Mouse (Mus musculus): ENCODE measurements around the gene Pde4d. TPM values are rescaled to one million over a fixed set of nuclear protein-coding genes. Genes with fewer than 3 reads are reported as not detected.

The Pde4d gene
- polyA plus RNA-seq, 1 experiment from 2014 or later: 23.8 TPM

DNA sequence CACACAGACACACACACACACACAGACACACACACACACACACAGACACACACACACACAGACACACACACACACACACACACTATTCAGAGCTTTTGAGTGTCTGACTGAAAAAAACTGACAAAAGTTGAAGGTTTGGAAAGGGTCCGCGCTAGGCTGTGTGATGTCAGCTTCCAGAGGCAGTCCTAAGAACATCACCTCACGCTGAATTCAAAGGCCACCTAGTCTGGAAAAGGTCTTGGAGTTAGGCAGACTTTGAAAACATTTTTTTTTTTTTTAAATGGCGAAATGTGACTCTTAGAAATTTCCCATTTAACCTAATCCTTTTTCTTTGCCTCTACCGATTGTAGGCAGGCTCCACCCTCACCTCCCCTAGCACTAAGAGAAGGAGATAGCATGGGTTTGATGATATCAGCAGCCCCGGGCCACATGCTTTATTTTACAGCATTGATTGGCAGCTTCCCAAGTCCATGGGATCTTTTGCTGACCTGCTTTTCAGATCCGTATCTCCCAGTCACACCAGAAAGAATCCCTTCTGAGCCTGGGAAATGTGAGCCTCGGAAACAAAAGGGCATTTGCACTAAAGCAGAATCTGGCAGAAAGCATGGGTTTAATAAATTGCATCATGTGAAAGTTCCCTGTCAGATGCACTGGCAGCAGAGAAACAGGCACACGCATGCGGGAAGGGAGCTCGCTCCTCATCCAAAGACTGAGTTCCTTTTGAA lies 1373.7 kb downstream of the Pde4d start:
- peak overlapping the region; percentile 97 for H3K27ac ChIP-seq (replicated peaks)
- H3K9me3 ChIP-seq: no peaks in the 10 kb centered on the region
- H3K27me3 ChIP-seq (replicated peaks): no peaks in the 10 kb centered on the region
- H3K36me3 ChIP-seq: no peaks in the 10 kb centered on the region
- peak overlapping the region; percentile 22; the same call in 1 of the 2 replicates for H3K4me3 ChIP-seq
- 23% methylated on average over 11 of the region's 11 CpGs for WGBS
- peak overlapping the region; percentile 69 for H3K4me2 ChIP-seq
- peak overlapping the region; percentile 76 for H3K9ac ChIP-seq
- peaks cover 51% of the 10 kb centered on the region for H3K4me1 ChIP-seq
- ATAC-seq (ENCODE audit: extremely low read depth, insufficient number of reproducible peaks, low FRiP score, low TSS enrichment): no peak

DNA sequence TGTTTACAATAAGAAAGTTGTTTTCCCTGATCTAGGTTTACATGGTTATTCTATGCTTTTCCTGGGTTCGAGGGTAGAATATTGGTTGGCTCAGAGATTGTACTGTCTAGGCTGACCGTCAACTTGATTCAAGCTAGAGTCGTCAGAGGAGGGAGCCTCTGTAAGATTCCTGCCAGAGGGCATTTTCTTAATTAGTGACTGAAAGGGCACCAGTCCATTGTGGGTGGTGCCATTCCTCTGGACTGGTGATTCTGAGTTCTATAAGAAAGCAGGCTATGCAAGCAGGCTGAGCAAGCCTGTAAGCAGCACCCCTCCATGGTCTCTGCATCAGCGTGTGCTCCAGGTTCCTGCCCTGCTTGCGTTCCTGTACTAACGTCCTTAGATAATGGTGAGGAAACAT lies 1376.1 kb downstream of the Pde4d start:
- H3K4me3 ChIP-seq: no peak overlapping the region
- no peak overlapping the region for H3K27ac ChIP-seq (replicated peaks)
- no peak overlapping the region for H3K9ac ChIP-seq
- no peaks in the 10 kb centered on the region for H3K36me3 ChIP-seq
- H3K27me3 ChIP-seq (replicated peaks): no peaks in the 10 kb centered on the region
- no peaks in the 10 kb centered on the region for H3K9me3 ChIP-seq
- H3K4me1 ChIP-seq: peaks cover 40% of the 10 kb centered on the region
- WGBS: 89% methylated on average over 6 of the region's 6 CpGs
- ATAC-seq (ENCODE audit: extremely low read depth, insufficient number of reproducible peaks, low FRiP score, low TSS enrichment): no peak
- H3K4me2 ChIP-seq: no peak overlapping the region

DNA sequence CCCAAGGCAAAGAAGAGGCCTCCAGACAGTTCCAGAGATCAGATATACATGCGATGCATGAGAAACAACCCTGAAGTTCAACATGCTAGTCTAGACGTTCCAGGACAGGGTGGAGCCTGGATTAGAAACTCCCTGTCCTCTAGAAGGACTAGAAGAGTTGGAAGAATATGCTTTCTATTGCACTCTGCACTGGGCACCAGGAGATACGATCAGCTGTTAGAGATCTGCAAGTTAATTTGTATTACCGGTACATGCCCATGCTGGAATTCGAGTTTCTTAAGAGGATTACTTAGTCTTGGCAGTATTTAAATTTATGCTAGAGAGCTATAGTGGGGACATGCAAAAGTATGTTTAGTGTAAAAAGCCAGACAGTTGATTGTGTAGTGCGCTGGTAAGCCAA lies 1377.6 kb downstream of the Pde4d start:
- H3K9me3 ChIP-seq: no peaks in the 10 kb centered on the region
- no peaks in the 10 kb centered on the region for H3K36me3 ChIP-seq
- peaks cover 27% of the 10 kb centered on the region for H3K4me1 ChIP-seq
- no peak overlapping the region for H3K4me2 ChIP-seq
- WGBS: 89% methylated on average over 6 of the region's 6 CpGs
- H3K27ac ChIP-seq (replicated peaks): no peak overlapping the region
- H3K4me3 ChIP-seq: no peak overlapping the region
- no peak for ATAC-seq (ENCODE audit: extremely low read depth, insufficient number of reproducible peaks, low FRiP score, low TSS enrichment)
- no peak overlapping the region for H3K9ac ChIP-seq
- no peaks in the 10 kb centered on the region for H3K27me3 ChIP-seq (replicated peaks)

DNA sequence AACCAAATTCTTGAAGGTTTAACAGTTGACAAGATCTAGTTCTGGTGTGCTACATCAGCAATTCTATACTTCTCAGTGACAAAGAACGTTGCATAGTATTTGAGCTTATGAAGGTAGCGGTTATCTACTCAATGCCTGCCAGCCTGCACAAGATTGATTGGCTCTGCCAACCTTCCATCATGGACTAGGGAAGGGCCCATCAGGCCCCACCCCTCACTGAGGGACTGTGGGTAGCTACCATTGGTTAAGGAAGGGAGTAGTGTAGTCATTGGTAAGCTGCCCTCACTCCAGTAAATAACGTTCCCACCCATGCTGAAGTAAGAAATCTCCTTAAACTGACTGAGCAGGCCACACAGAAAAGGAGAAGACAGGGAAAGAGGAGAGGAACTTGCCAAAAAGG lies 1378.2 kb downstream of the Pde4d start:
- WGBS: 90% methylated on average over 3 of the region's 3 CpGs
- H3K4me1 ChIP-seq: peaks cover 23% of the 10 kb centered on the region
- no peaks in the 10 kb centered on the region for H3K9me3 ChIP-seq
- no peaks in the 10 kb centered on the region for H3K36me3 ChIP-seq
- no peak for ATAC-seq (ENCODE audit: extremely low read depth, insufficient number of reproducible peaks, low FRiP score, low TSS enrichment)
- H3K4me3 ChIP-seq: no peak overlapping the region
- no peak overlapping the region for H3K27ac ChIP-seq (replicated peaks)
- no peak overlapping the region for H3K4me2 ChIP-seq
- no peak overlapping the region for H3K9ac ChIP-seq
- no peaks in the 10 kb centered on the region for H3K27me3 ChIP-seq (replicated peaks)

DNA sequence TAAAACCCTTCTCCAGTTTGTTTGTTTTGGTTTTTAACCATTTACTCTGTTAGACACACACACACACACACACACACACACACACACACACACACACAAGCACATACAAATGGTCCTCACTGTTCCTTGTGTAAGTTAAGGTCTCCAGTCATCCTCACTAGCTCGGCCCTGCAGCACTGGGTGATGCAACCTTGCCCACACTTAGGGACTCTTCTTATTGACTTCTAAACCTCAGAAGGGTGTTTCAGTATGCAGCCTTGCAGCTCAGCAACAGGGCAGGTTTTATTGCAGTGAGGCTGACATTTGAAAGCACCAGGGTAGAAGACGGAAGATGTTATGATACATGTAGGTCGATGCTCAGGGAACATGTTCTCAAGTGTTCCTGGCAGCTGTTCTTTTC lies 1379.7 kb downstream of the Pde4d start:
- Histone ChIP-seq H3K9me3 (no peaks in the 10 kb centered on the region), H3K9ac (no peak overlapping the region), H3K27ac (replicated peaks) (no peak overlapping the region), H3K36me3 (no peaks in the 10 kb centered on the region), H3K4me1 (peaks cover 9% of the 10 kb centered on the region), H3K4me2 (no peak overlapping the region), H3K27me3 (replicated peaks) (no peaks in the 10 kb centered on the region), H3K4me3 (no peak overlapping the region)
- 82% methylated on average over 3 of the region's 3 CpGs for WGBS
- no peak for ATAC-seq (ENCODE audit: extremely low read depth, insufficient number of reproducible peaks, low FRiP score, low TSS enrichment)

DNA sequence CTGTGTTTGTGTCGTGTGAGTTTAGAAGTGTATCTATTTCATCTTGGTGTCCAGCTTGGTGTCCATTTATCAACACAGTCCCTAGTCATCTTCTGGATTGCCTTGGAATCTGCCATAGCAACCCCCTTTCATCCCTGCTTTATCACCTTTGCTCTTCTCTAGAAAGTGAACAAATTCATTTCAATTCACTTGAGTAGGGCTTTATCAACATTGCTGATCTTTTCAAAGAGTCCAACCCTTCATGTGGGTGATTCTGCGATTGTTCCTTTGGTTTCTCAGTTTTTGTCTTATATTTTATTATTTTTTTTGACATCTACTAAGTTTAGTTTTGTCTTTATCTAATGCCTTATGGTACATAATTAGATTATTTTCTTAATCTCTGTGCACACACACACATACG lies 1385.2 kb downstream of the Pde4d start:
- Histone ChIP-seq H3K27me3 (replicated peaks) (no peaks in the 10 kb centered on the region), H3K9me3 (no peaks in the 10 kb centered on the region), H3K4me2 (no peak overlapping the region), H3K36me3 (no peaks in the 10 kb centered on the region), H3K27ac (replicated peaks) (no peak overlapping the region), H3K4me1 (0 out of 2 replicates have a peak, but pooled peaks cover 4% of the 10 kb centered on the region), H3K4me3 (no peak overlapping the region), H3K9ac (no peak overlapping the region)
- ATAC-seq (ENCODE audit: extremely low read depth, insufficient number of reproducible peaks, low FRiP score, low TSS enrichment): no peak
- WGBS: 89% methylated on average over 3 of the region's 3 CpGs

DNA sequence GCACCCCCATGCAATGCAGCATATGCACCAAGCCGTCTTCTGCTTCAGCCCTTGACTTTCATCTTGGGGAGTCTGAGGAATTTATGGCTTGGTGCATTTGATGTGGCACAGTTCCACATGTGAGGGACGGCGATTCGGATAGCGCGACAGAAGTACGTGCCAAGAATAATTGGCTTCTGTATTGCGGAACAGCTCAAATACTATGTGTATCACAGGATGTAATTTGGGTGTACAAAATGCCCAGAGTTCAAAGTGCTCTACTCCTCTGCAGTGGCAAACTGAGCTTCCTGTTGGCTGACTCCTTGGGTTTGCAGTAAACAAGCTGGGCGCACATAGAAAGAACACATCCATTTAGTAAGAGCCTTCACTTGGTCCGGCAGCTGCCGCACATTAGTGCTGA lies 1387.7 kb downstream of the Pde4d start:
- Histone ChIP-seq H3K27ac (replicated peaks) (no peak overlapping the region), H3K27me3 (replicated peaks) (no peaks in the 10 kb centered on the region), H3K9ac (no peak overlapping the region), H3K4me1 (0 out of 2 replicates have a peak, but pooled peaks cover 4% of the 10 kb centered on the region), H3K9me3 (no peaks in the 10 kb centered on the region), H3K36me3 (no peaks in the 10 kb centered on the region), H3K4me3 (no peak overlapping the region), H3K4me2 (no peak overlapping the region)
- WGBS: 83% methylated on average over 11 of the region's 11 CpGs
- no peak for ATAC-seq (ENCODE audit: extremely low read depth, insufficient number of reproducible peaks, low FRiP score, low TSS enrichment)

DNA sequence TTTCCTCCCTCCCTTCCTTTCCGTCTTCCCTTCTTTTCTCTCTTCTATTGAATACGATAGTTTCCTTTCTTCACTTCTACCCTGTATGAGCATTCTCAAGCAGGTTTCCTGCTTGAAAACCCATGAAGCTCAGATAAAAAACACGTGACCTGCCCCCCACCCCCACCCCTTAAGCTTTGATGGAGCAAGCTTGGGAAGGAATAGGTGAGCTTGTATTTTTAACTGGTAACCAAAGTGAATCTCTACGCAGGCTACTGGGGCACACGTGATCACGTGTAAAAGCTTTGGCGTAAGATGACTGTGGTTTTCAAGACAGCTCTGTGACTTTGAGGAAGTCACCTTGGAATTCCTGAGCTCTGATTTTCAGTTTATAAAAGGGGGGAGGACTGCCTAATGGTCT lies 1388.2 kb downstream of the Pde4d start:
- 83% methylated on average over 7 of the region's 7 CpGs for WGBS
- H3K9me3 ChIP-seq: no peaks in the 10 kb centered on the region
- ATAC-seq (ENCODE audit: extremely low read depth, insufficient number of reproducible peaks, low FRiP score, low TSS enrichment): no peak
- H3K4me2 ChIP-seq: no peak overlapping the region
- no peaks in the 10 kb centered on the region for H3K27me3 ChIP-seq (replicated peaks)
- no peak overlapping the region for H3K27ac ChIP-seq (replicated peaks)
- no peaks in the 10 kb centered on the region for H3K36me3 ChIP-seq
- no peak overlapping the region for H3K9ac ChIP-seq
- H3K4me1 ChIP-seq: 0 out of 2 replicates have a peak, but pooled peaks cover 4% of the 10 kb centered on the region
- H3K4me3 ChIP-seq: no peak overlapping the region

DNA sequence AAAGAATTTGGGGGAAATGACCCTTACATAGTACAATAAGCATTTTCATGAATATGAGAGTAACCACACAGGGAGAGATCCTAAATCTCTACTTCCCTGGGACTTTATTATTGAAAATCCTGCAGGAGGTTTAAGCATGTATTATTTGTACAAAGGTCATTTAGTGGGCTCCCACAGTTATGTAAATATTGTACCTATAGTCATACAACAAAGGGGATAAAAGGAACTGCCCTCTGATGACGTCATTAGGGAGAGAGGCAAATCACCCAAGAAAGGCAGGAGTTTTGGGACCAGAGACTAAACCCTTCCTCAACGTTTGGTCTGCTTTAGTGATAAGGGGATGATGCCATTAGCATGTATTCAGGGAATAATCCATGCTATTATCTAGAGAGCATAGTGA lies 1390.5 kb downstream of the Pde4d start:
- 0 out of 2 replicates have a peak, but pooled peaks cover 4% of the 10 kb centered on the region for H3K4me1 ChIP-seq
- WGBS: 36% methylated on average over 2 of the region's 2 CpGs

DNA sequence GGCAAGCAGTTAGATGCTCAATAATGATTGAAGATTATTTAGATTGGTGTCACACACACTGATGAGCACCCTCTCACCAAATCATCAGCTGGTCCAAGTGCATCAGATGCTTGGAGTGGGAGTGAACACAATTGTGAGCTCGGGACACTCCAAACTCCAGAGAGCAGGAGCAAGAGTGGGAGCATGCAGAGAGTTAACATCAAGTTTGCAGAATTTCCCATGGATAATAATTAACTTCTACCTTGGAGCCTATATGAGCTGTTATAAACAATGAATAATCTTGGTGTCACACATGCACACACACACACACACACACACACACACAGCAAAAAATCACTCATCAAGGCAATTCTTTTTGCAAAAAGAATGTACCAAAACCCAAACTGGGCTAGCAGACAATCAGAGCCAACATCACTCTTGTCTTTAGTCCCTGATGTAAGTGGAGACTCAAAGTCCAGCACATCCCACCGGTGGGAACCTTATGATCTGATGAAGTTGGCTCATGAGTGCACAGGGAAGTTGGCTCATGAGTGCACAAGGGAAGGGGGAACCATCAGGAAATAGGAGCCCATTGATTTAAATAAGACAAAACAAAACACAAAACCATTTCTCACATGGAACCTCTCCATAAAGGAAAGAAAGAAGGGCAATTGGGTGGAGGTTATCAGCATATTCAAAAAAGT lies 1391.5 kb downstream of the Pde4d start:
- Histone ChIP-seq H3K27ac (replicated peaks) (no peak overlapping the region), H3K27me3 (replicated peaks) (no peaks in the 10 kb centered on the region), H3K9ac (no peak overlapping the region), H3K36me3 (peaks cover 7% of the 10 kb centered on the region; the same call in 1 of the 2 replicates), H3K4me1 (0 out of 2 replicates have a peak, but pooled peaks cover 4% of the 10 kb centered on the region), H3K4me2 (no peak overlapping the region), H3K9me3 (no peaks in the 10 kb centered on the region), H3K4me3 (no peak overlapping the region)
- ATAC-seq (ENCODE audit: extremely low read depth, insufficient number of reproducible peaks, low FRiP score, low TSS enrichment): no peak
- WGBS: 82% methylated on average over 2 of the region's 2 CpGs

More for the DNA sequence above, 1390.5 kb downstream of the Pde4d start:
- no peaks in the 10 kb centered on the region for H3K27me3 ChIP-seq (replicated peaks)
- ATAC-seq (ENCODE audit: extremely low read depth, insufficient number of reproducible peaks, low FRiP score, low TSS enrichment): no peak
- no peak overlapping the region for H3K4me2 ChIP-seq
- H3K36me3 ChIP-seq: peaks cover 3% of the 10 kb centered on the region; the same call in 1 of the 2 replicates
- no peak overlapping the region for H3K9ac ChIP-seq
- no peak overlapping the region for H3K27ac ChIP-seq (replicated peaks)
- no peak overlapping the region for H3K4me3 ChIP-seq
- no peaks in the 10 kb centered on the region for H3K9me3 ChIP-seq

DNA sequence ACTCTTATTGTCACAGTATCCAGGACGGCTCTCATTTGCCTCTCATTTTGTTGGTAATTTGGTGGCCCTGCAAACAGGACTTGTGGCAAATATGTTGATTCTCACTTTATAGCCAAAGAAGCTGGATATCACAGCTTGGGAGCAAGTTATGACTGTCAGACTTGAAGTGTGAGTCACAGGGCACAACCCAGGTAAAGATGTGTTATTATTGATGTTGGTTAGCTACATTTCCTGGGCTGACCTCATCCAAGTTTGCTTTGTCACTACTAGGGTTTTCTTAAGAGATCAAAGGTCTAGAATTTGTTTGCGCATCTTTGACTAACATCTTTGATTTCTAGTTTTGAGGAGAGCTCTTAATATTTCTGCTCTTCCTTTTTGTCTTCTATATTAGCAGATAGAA lies 1393.2 kb downstream of the Pde4d start:
- Histone ChIP-seq H3K4me1 (0 out of 2 replicates have a peak, but pooled peaks cover under 1% of the 10 kb centered on the region), H3K4me3 (no peak overlapping the region), H3K4me2 (no peak overlapping the region), H3K9me3 (no peaks in the 10 kb centered on the region), H3K27me3 (replicated peaks) (no peaks in the 10 kb centered on the region), H3K27ac (replicated peaks) (no peak overlapping the region), H3K36me3 (peaks cover 7% of the 10 kb centered on the region; the same call in 1 of the 2 replicates), H3K9ac (no peak overlapping the region)
- WGBS: 94% methylated on average over 2 of the region's 2 CpGs
- no peak for ATAC-seq (ENCODE audit: extremely low read depth, insufficient number of reproducible peaks, low FRiP score, low TSS enrichment)
